Mouse (Mus musculus): ENCODE measurements at regions not wholly inside any gene's neighbourhood (a gene's known extent, or its start where the extent isn't known, plus 50 kb on each side); places are given as distances from the start of the nearest gene placed in this dataset.

- TF ChIP-seq POLR2A (IDR thresholded peaks at IDR 0.05; ENCODE audit: borderline replicate concordance, insufficient read depth, low read length): no peak
- TF ChIP-seq CTCF (IDR thresholded peaks at IDR 0.05; ENCODE audit: borderline replicate concordance, insufficient read depth, low read depth, low read length): no peak
These were observed 702.5 kb upstream of the Manea start for GRCm38 (mm10) chr4:27049226-27049625.

Data from cerebellum, adult 2 months (tissue).